Mouse (Mus musculus): Measurements from ENCODE around the gene Tnfrsf11a.

GRCm38 (mm10) chr1:105876589-105876988 is 96.1 kb downstream of the Tnfrsf11a start:
- TF ChIP-seq CTCF (IDR thresholded peaks at IDR 0.05; ENCODE audit: low read depth) (no peak), EP300 (IDR thresholded peaks at IDR 0.05; ENCODE audit: low read depth) (no peak)

All from heart, postnatal 0 days (tissue).